Mouse (Mus musculus) liver, postnatal 0 days (tissue): ENCODE measurements around the gene Cnbd2. TPM values are rescaled to one million over a fixed set of nuclear protein-coding genes. Genes with fewer than 3 reads are reported as not detected.
"Not testable (repeated sequence)": the region's sequence is repeated elsewhere in the genome, so short reads cannot be mapped to it uniquely, and the experiment has no call there.

Experiments used
- ATAC-seq: fragments of 200-750 bp; cut with Nextera tagmentation; 2 replicates; pipeline ENCODE4 v1.8.0; 2017; ENCODE audit warnings: mild to moderate bottlenecking, moderate library complexity
- DNase-seq: peaks from one replicate; pipeline ENCODE4 v3.0.0-alpha.2; 2016
- H3K27ac ChIP-seq: fragments of 300-500 bp; sonication (generic); 2 replicates; pipeline ENCODE4 v1.5.1; 2014; ENCODE audit warnings: antibody characterized with exemption, moderate library complexity, mild to moderate bottlenecking, low read depth
- H3K27me3 ChIP-seq: fragments of 300-500 bp; sonication (generic); 2 replicates; pipeline ENCODE4 v1.6.1; 2014; ENCODE audit warnings: low read length, control low read depth, mixed read lengths; ENCODE audit not compliant: insufficient read depth
- H3K36me3 ChIP-seq: fragments of 300-500 bp; sonication (generic); replicated peaks from 2 replicates; pipeline ENCODE4 v1.6.1; 2014; ENCODE audit warnings: mild to moderate bottlenecking, control low read depth, low read length, moderate library complexity, mixed read lengths; ENCODE audit not compliant: insufficient read depth
- H3K4me1 ChIP-seq: fragments of 300-500 bp; sonication (generic); 2 replicates; pipeline ENCODE4 v1.6.1; 2014; ENCODE audit warnings: antibody characterized with exemption, mild to moderate bottlenecking, control low read depth; ENCODE audit not compliant: insufficient read depth
- H3K4me2 ChIP-seq: fragments of 300-500 bp; sonication (generic); 2 replicates; pipeline ENCODE4 v1.6.1; 2014; ENCODE audit warnings: low read depth, mild to moderate bottlenecking, low read length, moderate library complexity, mixed read lengths
- H3K4me3 ChIP-seq: fragments of 300-500 bp; sonication (generic); 2 replicates; pipeline ENCODE4 v1.5.1; 2014; ENCODE audit warnings: low read depth, low read length
- H3K9ac ChIP-seq: fragments of 300-500 bp; sonication (generic); replicated peaks from 2 replicates; pipeline ENCODE4 v1.6.1; 2014; ENCODE audit warnings: mild to moderate bottlenecking, moderate library complexity
- H3K9me3 ChIP-seq: fragments of 300-500 bp; sonication (generic); 2 replicates; pipeline ENCODE4 v1.6.1; 2016; ENCODE audit warnings: mild to moderate bottlenecking, control low read depth, low read length, mixed read lengths
- CTCF ChIP-seq: sonication (generic); IDR thresholded peaks from 2 replicates; pipeline ENCODE4 v1.5.1; 2016; ENCODE audit warnings: antibody characterized with exemption, low read depth
- EP300 ChIP-seq: IDR thresholded peaks from 2 replicates; pipeline ENCODE4 v1.6.1; 2016; ENCODE audit warnings: antibody characterized with exemption, low read depth, mild to moderate bottlenecking
- WGBS: fragments of 180-500 bp; shearing (Covaris S2); extraction: QIAGEN DNeasy Blood & Tissue Kit; methylation state at CpG from one replicate; pipeline ENCODE4 v1.1.7; 2014; ENCODE audit not compliant: insufficient replicate concordance; 5-methylcytosine and 5-hydroxymethylcytosine counted together
- polyA plus RNA-seq: library from polyadenylated mRNA; unstranded; fragments of >200 nt; fragmentation: Nextera tagmentation; extraction: Ambion mirVana; gene quantifications from 2 replicates; pipeline ENCODE4 v1.2.1, GENCODE M21; 2015

The Cnbd2 gene
- polyA plus RNA-seq, 1 experiment from 2014 or later = 4.0 TPM

- Histone ChIP-seq H3K4me3 (no peak overlapping the region), H3K9me3 (peaks cover 7% of the 10 kb centered on the region; the same call in 1 of the 2 replicates), H3K27ac (no peak overlapping the region), H3K4me1 (no peaks in the 10 kb centered on the region), H3K36me3 (no peaks in the 10 kb centered on the region), H3K27me3 (no peaks in the 10 kb centered on the region), H3K9ac (no peak overlapping the region), H3K4me2 (no peak overlapping the region)
- 82% methylated on average over 10 of the region's 10 CpGs for WGBS
- no peak for ATAC-seq
- TF ChIP-seq CTCF (no peak), EP300 (no peak)
- no peak for DNase-seq
Observed at GRCm38 (mm10) chr2:156379929-156380328, 67.8 kb downstream of the Cnbd2 start.

- H3K9me3 ChIP-seq = peaks cover 7% of the 10 kb centered on the region; the same call in 1 of the 2 replicates
- no peaks in the 10 kb centered on the region for H3K4me1 ChIP-seq
- TF ChIP-seq CTCF = no peak; the same call in 1 of the 2 replicates
- TF ChIP-seq EP300 = no peak
- no peak for DNase-seq
- no peak overlapping the region for H3K4me2 ChIP-seq
- H3K4me3 ChIP-seq = no peak overlapping the region
- H3K9ac ChIP-seq = no peak overlapping the region
- ATAC-seq = no peak
- WGBS = 78% methylated on average over 4 of the region's 4 CpGs
- no peaks in the 10 kb centered on the region for H3K27me3 ChIP-seq
- no peaks in the 10 kb centered on the region for H3K36me3 ChIP-seq
- H3K27ac ChIP-seq = no peak overlapping the region
Observed at GRCm38 (mm10) chr2:156381350-156381749, 69.3 kb downstream of the Cnbd2 start.

- ATAC-seq (peak; percentile 93), DNase-seq (peak; percentile 81)
- H3K4me1 ChIP-seq, H3K27me3 ChIP-seq, H3K36me3 ChIP-seq, H3K27ac ChIP-seq, H3K9me3 ChIP-seq: not testable (repeated sequence)
- 0% methylated on average over 5 of the region's 63 CpGs for WGBS
- H3K4me2 ChIP-seq = peak overlapping the region; percentile 54
- H3K9ac ChIP-seq = 0 out of 2 replicates have a peak overlapping the region, but pooled peaks have one; percentile 62
- peak overlapping the region; percentile 51 for H3K4me3 ChIP-seq
Observed at GRCm38 (mm10) chr2:156392461-156393154, 80.5 kb downstream of the Cnbd2 start.

- Histone ChIP-seq H3K36me3 (no peaks in the 10 kb centered on the region), H3K27me3 (no peaks in the 10 kb centered on the region), H3K4me2 (peak overlapping the region; percentile 54), H3K4me1 (no peaks in the 10 kb centered on the region), H3K9ac (no peak overlapping the region), H3K27ac (no peak overlapping the region), H3K4me3 (peak overlapping the region; percentile 51), H3K9me3 (no peaks in the 10 kb centered on the region)
- no peak for DNase-seq
- 45% methylated on average over 5 of the region's 5 CpGs for WGBS
- no peak for TF ChIP-seq EP300
- TF ChIP-seq CTCF = no peak
- no peak for ATAC-seq
Observed at GRCm38 (mm10) chr2:156393155-156393828, 81.2 kb downstream of the Cnbd2 start.

- Histone ChIP-seq H3K9me3 (no peaks in the 10 kb centered on the region), H3K9ac (no peak overlapping the region), H3K27me3 (no peaks in the 10 kb centered on the region), H3K4me3 (no peak overlapping the region), H3K4me1 (no peaks in the 10 kb centered on the region), H3K36me3 (no peaks in the 10 kb centered on the region), H3K4me2 (no peak overlapping the region), H3K27ac (no peak overlapping the region)
- TF ChIP-seq EP300 = no peak
- TF ChIP-seq CTCF = peak; percentile 50
- no peak for ATAC-seq
- DNase-seq = no peak
- 95% methylated on average over 4 of the region's 4 CpGs for WGBS
Observed at GRCm38 (mm10) chr2:156394282-156394681, 82.2 kb downstream of the Cnbd2 start.

GRCm38 (mm10) chr2:156396096-156396495 is 84.0 kb downstream of the Cnbd2 start:
- TF ChIP-seq CTCF = no peak
- no peak for TF ChIP-seq EP300
- Histone ChIP-seq H3K4me1 (no peaks in the 10 kb centered on the region; the same call in 1 of the 2 replicates), H3K27me3 (no peaks in the 10 kb centered on the region), H3K4me2 (no peak overlapping the region), H3K27ac (no peak overlapping the region), H3K4me3 (no peak overlapping the region), H3K36me3 (no peaks in the 10 kb centered on the region), H3K9me3 (no peaks in the 10 kb centered on the region), H3K9ac (no peak overlapping the region)
- no peak for DNase-seq
- no peak for ATAC-seq
- WGBS = 77% methylated on average over 2 of the region's 2 CpGs
